Mouse (Mus musculus): ENCODE results near the gene Nfia.

The Nfia gene

GRCm38 (mm10) chr4:97818498-97818897 is 46.0 kb downstream of the Nfia start:
- DNase-seq: no peak

- DNase-seq: no peak
Measured at GRCm38 (mm10) chr4:97819101-97819500, 46.6 kb downstream of the Nfia start.

GRCm38 (mm10) chr4:97820474-97821259 is 48.1 kb downstream of the Nfia start:
- no peak for DNase-seq

- no peak for DNase-seq
Measured at GRCm38 (mm10) chr4:97821556-97822251, 49.2 kb downstream of the Nfia start.

GRCm38 (mm10) chr4:97823512-97823911 is 51.0 kb downstream of the Nfia start:
- no peak for DNase-seq

GRCm38 (mm10) chr4:97824451-97824850 is 51.9 kb downstream of the Nfia start:
- DNase-seq: no peak

GRCm38 (mm10) chr4:97825432-97825831 is 52.9 kb downstream of the Nfia start:
- DNase-seq: no peak

- DNase-seq: no peak
Measured at GRCm38 (mm10) chr4:97825841-97826240, 53.3 kb downstream of the Nfia start.

GRCm38 (mm10) chr4:97827115-97827514 is 54.6 kb downstream of the Nfia start:
- no peak for DNase-seq

GRCm38 (mm10) chr4:97828579-97828978 is 56.0 kb downstream of the Nfia start:
- no peak for DNase-seq

- DNase-seq: no peak
Measured at GRCm38 (mm10) chr4:97829336-97830050, 57.0 kb downstream of the Nfia start.

- no peak for DNase-seq
Measured at GRCm38 (mm10) chr4:97830051-97830853, 57.7 kb downstream of the Nfia start.

- DNase-seq: no peak
Measured at GRCm38 (mm10) chr4:97830935-97831608, 58.5 kb downstream of the Nfia start.

- no peak for DNase-seq
Measured at GRCm38 (mm10) chr4:97831611-97832278, 59.2 kb downstream of the Nfia start.

GRCm38 (mm10) chr4:97832279-97832640 is 59.7 kb downstream of the Nfia start:
- no peak for DNase-seq

GRCm38 (mm10) chr4:97836812-97837211 is 64.3 kb downstream of the Nfia start:
- DNase-seq: no peak

- DNase-seq: no peak
Measured at GRCm38 (mm10) chr4:97837724-97838123, 65.2 kb downstream of the Nfia start.

GRCm38 (mm10) chr4:97838651-97839050 is 66.1 kb downstream of the Nfia start:
- DNase-seq: no peak

- no peak for DNase-seq
Measured at GRCm38 (mm10) chr4:97839406-97840101, 67.0 kb downstream of the Nfia start.

- DNase-seq: no peak
Measured at GRCm38 (mm10) chr4:97840227-97841062, 67.9 kb downstream of the Nfia start.

Data from thymus, adult 18-20 months (tissue).